Mouse (Mus musculus): Measurements from ENCODE around the gene Timm17b.

Gene Timm17b

DNA sequence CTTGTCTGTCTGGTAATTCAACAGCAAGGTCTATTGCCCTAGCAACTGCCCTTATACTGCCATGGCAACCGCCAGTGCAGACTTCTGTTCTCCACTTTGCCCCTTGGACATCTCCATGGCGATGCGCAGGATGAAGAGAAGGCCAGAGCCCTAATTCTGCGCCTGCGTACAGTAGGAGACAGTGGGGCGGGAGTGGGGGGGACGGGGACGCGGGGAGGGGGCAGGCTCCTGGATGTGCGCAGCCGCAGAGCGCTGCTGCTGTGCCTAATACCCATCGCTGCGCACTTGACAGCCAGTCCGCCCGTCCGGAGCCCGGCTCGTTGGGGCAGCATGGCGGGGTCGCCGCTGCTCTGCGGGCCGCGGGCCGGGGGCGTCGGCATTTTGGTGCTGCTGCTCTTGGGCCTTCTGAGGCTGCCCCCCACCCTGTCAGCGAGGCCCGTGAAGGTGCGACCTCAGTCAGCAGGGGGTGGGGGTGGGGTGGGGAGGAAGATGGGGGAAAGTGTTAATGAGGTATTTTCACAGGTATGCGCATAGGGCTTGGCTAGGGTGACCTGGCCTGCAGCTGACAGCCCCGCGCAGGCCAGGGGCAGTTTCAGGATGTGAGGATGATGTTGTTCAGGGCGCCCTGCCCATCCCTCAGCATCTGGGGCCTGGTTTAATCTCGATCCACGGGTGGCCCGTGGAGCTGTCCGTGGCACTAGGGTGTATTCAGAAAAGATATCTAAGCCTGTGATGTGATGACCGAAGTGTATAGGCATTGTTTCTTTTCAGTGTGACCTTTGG lies 20.6 kb downstream of the Timm17b start, which contains the start of gene Pcsk1n:
Pcsk1n (plus strand) TSS at position 222 of the 783 bp plus-strand sequence.
- no peak for DNase-seq (ENCODE audit: low spot score in 2 of 2)

DNA sequence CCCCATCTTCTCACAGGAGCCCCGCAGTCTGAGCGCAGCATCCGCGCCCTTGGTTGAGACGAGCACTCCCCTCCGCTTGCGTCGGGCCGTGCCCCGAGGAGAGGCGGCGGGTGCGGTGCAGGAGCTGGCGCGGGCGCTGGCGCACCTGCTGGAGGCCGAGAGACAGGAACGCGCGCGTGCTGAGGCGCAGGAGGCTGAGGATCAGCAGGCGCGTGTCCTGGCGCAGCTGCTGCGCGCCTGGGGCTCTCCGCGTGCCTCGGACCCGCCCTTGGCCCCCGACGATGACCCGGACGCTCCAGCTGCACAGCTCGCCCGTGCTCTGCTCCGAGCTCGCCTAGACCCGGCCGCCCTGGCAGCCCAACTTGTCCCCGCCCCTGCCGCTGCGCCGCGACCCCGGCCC lies 22.9 kb downstream of the Timm17b start:
- no peak for DNase-seq (ENCODE audit: low spot score in 2 of 2)

DNA sequence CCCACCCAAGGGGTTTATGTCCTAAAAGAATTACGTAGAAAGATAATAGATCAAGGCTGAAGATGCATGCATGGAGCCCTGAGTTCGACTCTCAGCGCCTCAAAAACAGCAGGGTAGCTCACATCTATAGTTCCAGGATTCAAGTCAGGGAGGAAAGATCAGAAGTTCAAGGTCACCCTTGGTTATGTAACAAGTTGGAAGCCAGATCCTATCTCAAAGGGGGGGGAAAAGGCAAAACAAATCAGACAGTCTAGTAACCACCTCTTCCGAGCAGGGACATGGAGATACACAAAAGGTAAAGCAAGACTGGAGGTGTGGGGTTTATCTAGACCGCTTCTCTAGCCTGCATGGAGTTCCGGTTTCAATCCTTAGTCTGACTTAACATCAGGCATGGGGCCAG lies 27.1 kb downstream of the Timm17b start:
- no peak for DNase-seq (ENCODE audit: low spot score in 2 of 2)

DNA sequence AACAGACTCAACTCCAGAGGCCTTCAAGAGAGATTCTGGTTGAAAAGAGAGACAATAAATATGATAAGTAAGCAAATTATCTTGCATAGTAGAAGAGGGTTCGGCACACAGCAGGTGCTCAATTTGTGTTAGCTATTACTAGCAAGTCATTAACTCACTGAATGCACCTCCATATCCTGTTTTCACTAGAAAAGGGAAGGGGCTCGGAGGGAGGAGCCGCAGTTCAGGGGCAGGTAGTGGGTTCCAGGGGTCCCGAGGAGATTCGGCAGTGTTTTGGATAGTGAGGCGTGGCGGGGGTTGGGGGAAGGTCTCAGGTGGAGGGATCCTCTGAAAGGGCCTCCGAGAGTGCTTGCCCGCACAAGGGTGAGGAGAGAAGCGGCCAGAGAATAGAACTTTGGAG lies 28.0 kb downstream of the Timm17b start:
- DNase-seq (ENCODE audit: low spot score in 2 of 2): no peak

DNA sequence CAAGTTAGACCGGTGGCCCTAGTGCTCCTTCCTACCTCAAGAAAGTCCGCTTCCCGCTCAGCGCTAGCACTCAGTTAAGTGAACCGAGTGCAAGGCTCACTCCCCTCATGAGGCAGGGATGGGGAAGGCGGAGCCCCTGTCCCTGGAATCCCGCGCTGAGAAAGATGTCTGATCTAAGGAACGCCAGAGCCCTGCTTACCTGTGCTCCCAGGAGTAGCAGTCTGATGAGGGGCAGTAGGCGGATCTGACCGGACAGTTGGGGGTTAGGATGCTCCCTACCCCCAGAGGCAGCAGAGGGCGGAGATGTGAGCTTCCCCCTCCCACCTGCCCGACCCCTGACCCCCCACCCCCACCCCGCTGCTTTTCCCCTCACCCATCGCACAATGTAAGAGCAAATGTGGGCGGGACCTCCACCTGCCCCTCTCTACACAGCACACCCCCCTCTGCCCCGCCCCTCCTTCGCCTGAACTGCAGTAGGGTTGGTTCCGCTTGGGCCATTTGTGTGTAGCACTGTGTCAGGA lies 29.2 kb downstream of the Timm17b start, which contains the start of gene Eras:
Eras (minus strand) TSS at position 338 of the 521 bp plus-strand sequence.
- DNase-seq (ENCODE audit: low spot score in 2 of 2): no peak

DNA sequence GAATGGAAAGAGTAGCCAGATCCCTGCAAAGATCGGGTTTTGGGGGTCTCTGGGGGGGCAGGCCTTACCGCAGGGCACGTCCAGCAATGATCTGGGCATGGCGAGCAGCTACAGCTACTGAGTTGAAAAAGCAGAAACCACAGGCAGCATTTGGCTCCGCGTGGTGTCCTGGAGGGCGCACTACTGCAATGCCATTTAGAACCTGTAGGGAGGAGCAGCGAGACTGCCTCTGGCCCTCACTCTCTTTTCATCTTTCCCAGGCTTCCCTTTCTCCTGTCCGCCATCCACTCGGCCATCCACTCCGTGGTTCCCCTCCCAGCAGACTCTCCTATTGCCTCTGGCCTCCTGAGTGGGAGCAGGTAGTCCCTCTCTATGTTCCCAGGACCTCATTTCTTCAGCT lies 37.7 kb downstream of the Timm17b start:
- no peak for DNase-seq (ENCODE audit: low spot score in 2 of 2)

DNA sequence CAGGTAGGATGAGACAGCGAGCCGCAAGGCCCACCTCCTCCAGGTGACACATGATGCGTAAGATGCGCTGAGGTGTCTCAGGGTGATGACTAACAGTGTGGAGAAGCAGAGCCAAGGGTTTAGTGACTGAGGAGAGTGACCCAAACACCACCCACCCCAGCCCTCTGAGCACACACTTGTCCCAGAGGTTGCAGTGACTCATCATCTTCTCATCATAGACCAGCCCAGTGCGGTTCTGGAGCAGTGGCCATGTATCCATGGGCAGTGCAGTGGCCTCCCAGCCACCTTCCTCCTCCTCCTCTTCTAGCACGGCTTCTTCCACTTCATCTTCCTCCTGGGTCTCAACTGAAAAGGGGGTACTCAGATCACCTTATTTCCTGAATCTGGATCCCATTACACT lies 38.5 kb downstream of the Timm17b start:
- no peak for DNase-seq (ENCODE audit: low spot score in 2 of 2)

DNA sequence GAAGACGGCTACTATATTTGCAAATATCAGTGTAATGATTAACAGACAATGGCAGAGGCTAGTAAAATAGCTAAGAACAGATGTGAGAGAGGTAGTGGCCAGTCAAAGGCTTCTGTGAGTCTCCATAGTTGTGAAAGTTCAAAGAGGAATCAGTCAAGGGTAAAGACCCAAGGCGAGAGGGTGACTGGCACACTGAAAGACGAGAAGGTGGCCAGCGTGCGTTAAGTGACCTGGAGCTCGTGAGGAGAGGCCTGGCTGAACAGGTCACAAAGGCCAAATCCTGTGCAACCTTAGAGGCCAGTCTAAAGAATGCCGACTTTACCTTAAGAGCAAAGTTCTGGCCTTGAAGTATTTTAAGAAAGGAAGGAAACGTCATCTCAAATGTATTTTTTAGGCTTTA lies 46.5 kb downstream of the Timm17b start:
- no peak for DNase-seq (ENCODE audit: low spot score in 2 of 2)

DNA sequence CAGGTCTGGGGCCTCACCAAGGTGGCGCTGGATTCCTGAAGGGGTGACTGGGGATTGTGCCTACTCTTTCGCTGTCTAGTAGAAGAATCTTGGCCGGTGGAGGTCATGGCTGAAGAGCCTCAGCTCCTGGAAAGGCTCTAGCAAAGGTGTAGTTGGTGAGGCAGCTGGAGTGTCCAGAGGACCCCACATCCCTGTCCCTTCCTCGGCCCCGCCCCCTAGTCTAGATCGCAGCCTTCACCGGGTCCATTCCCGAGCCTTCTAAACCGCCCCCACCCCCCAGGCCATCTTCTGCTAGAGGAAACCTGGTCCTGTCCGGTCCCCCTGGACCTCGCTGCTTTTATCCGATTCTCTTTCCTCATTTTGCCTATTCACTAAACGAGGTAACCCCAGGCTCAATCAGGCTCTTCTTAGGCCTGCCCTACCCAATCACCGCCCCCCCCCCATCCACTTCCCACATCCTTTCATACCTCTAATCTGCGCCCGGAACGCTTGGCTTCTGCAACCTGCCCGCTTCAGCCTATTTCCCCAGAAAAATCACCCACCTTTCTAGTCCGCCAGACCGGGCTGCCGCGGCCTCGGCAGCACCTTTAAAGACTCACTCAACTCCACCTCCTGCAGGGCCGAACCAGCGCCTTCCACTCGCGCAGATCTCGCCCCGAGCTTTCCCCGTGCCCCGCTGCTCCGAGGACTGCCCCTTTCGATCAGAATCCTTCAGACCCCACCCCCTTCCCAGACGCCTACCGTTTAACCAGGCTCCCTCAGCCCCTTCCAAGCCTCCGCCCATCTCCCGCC lies 48.1 kb downstream of the Timm17b start, which contains the start of gene Hdac6:
Hdac6 (minus strand) TSS at position 782 of the 792 bp plus-strand sequence.
- DNase-seq (ENCODE audit: low spot score in 2 of 2): no peak

DNA sequence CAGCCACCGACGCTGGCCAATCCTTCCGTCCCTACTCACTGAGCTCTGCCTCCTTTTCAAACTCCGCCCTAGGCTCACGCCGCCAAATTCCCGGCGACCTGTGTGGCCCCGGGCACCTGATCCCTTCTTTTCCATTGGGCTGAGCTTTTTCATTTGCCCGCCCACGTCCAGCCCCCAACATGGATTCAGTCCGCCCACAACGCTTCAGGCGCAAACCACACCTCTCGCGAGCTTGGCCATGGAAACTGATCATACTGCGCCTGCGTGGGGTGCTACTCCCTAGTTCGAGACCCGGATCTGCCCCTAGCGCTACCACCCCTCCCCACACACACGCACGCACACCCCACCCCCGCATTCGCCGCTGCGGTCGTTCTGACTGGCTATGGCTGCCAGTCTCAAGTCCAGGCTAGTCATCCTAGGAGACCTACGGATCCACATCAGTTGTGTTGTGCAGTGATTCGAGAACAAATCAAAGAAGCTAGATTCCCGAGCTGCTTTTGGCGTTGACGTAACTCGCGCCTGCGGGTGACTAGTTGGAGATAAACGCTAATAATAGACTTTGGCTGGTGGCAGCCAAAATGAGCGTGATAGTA lies 48.8 kb downstream of the Timm17b start:
- peak; percentile 79 to 91 for DNase-seq (ENCODE audit: low spot score in 2 of 2)

DNA sequence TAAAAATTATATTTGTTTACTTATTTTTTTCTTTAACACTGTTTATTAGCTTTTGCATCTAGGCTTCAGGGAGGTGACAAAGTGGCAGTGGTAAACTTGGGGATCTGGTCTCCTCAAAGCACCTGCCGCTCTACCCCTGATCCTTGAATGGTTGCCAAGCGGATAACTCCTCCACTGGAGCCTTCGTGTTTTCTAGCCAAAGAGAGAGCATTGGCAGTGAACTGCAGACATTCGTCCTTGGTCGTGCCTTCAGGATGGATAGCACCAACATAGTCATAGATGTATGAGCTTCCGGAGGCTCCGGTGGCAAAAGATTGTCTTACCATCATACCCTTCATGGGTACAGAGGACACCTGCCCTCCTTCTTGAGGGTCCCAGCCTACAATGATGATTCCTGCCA lies 50.9 kb downstream of the Timm17b start:
- DNase-seq (ENCODE audit: low spot score in 2 of 2): no peak

Data from urinary bladder, adult 18-20 months (tissue).